Mouse (Mus musculus) heart, postnatal 4 days (tissue): ENCODE results near the gene Lrch1. TPM values are rescaled to one million over a fixed set of nuclear protein-coding genes. Genes with fewer than 3 reads are reported as not detected.

Experiments used
- DNase-seq: peaks from one replicate; pipeline ENCODE4 v3.0.0; 2021
- total RNA-seq, 2 experiments: library from RNA; stranded (reverse); gene quantifications; 2 replicates each; pipeline ENCODE4 v1.2.3; 2021

Gene Lrch1
- total RNA-seq, 2 experiments from 2014 or later = 18.7 to 26.3 TPM

GRCm38 (mm10) chr14:74814848-74815789, 132.6 kb downstream of the Lrch1 start:
- DNase-seq = no peak

- DNase-seq = no peak
These were observed 136.1 kb downstream of the Lrch1 start for GRCm38 (mm10) chr14:74811617-74812016.

- no peak for DNase-seq
These were observed 145.7 kb downstream of the Lrch1 start for GRCm38 (mm10) chr14:74801961-74802360.

- DNase-seq = no peak
These were observed 149.4 kb downstream of the Lrch1 start for GRCm38 (mm10) chr14:74798063-74798890.

GRCm38 (mm10) chr14:74797386-74798062, 150.2 kb downstream of the Lrch1 start:
- DNase-seq = no peak

GRCm38 (mm10) chr14:74794931-74795330, 152.7 kb downstream of the Lrch1 start:
- DNase-seq = peak; percentile 43

GRCm38 (mm10) chr14:74792793-74793192, 154.9 kb downstream of the Lrch1 start:
- no peak for DNase-seq

GRCm38 (mm10) chr14:74790535-74790934, 157.1 kb downstream of the Lrch1 start:
- DNase-seq = no peak

- DNase-seq = peak; percentile 41
These were observed 158.9 kb downstream of the Lrch1 start for GRCm38 (mm10) chr14:74788766-74789165.

- no peak for DNase-seq
These were observed 160.0 kb downstream of the Lrch1 start for GRCm38 (mm10) chr14:74787717-74788116.

- DNase-seq = no peak
These were observed 163.3 kb downstream of the Lrch1 start for GRCm38 (mm10) chr14:74784243-74784934.

- DNase-seq = no peak
These were observed 173.5 kb downstream of the Lrch1 start for GRCm38 (mm10) chr14:74774046-74774619.

GRCm38 (mm10) chr14:74767892-74768291, 179.8 kb downstream of the Lrch1 start:
- no peak for DNase-seq

GRCm38 (mm10) chr14:74764191-74764918, 183.3 kb downstream of the Lrch1 start:
- peak; percentile 90 for DNase-seq

- DNase-seq = no peak
These were observed 210.8 kb downstream of the Lrch1 start for GRCm38 (mm10) chr14:74736850-74737249.

- DNase-seq = no peak
These were observed 212.2 kb downstream of the Lrch1 start for GRCm38 (mm10) chr14:74735471-74735870.

GRCm38 (mm10) chr14:74733397-74733796, 214.3 kb downstream of the Lrch1 start:
- DNase-seq = no peak

- peak; percentile 96 for DNase-seq
These were observed 215.4 kb downstream of the Lrch1 start, which contains the start of gene Esd for GRCm38 (mm10) chr14:74732079-74732783. Esd (plus strand) TSS chr14:74732297.

GRCm38 (mm10) chr14:74731221-74732078, 216.2 kb downstream of the Lrch1 start:
- DNase-seq = no peak
